Mouse (Mus musculus) heart, embryonic 12.5 days (tissue): ENCODE data around the gene Sh3bgr. TPM values are rescaled to one million over a fixed set of nuclear protein-coding genes. Genes with fewer than 3 reads are reported as not detected.

Source experiments
- ATAC-seq: fragments of 200-750 bp; cut with Nextera tagmentation; 2 replicates; pipeline ENCODE4 v1.8.0; 2017; ENCODE audit warnings: moderate TSS enrichment, moderate library complexity; ENCODE audit not compliant: insufficient number of reproducible peaks, low FRiP score
- H3K27ac ChIP-seq: fragments of 300-500 bp; sonication (generic); 2 replicates; pipeline ENCODE4 v1.5.1; 2016; ENCODE audit warnings: mild to moderate bottlenecking, moderate library complexity; ENCODE audit not compliant: poor library complexity, severe bottlenecking
- H3K27me3 ChIP-seq: fragments of 300-500 bp; sonication (generic); replicated peaks from 2 replicates; pipeline ENCODE4 v1.6.1; 2016; ENCODE audit warnings: mild to moderate bottlenecking, moderate library complexity
- H3K36me3 ChIP-seq: fragments of 300-500 bp; sonication (generic); 2 replicates; pipeline ENCODE4 v1.6.1; 2016; ENCODE audit warnings: mild to moderate bottlenecking, moderate library complexity
- H3K4me1 ChIP-seq: fragments of 300-500 bp; sonication (generic); replicated peaks from 2 replicates; pipeline ENCODE4 v1.6.1; 2016; ENCODE audit warnings: mild to moderate bottlenecking
- H3K4me2 ChIP-seq: fragments of 300-500 bp; sonication (generic); 2 replicates; pipeline ENCODE4 v1.6.1; 2016; ENCODE audit warnings: mild to moderate bottlenecking, moderate library complexity
- H3K4me3 ChIP-seq: fragments of 300-500 bp; sonication (generic); 2 replicates; pipeline ENCODE4 v1.5.1; 2016; ENCODE audit warnings: mild to moderate bottlenecking
- H3K9ac ChIP-seq: fragments of 300-500 bp; sonication (generic); 2 replicates; pipeline ENCODE4 v1.6.1; 2016; ENCODE audit warnings: mild to moderate bottlenecking, moderate library complexity
- H3K9me3 ChIP-seq: fragments of 300-500 bp; sonication (generic); replicated peaks from 2 replicates; pipeline ENCODE4 v1.6.1; 2016; ENCODE audit warnings: mild to moderate bottlenecking, moderate library complexity
- WGBS: fragments of 180-500 bp; shearing (Covaris S2); methylation state at CpG from one replicate; pipeline ENCODE4 v1.1.7; 2016; 5-methylcytosine and 5-hydroxymethylcytosine counted together
- polyA plus RNA-seq: library from polyadenylated mRNA; unstranded; fragments of >200 nt; fragmentation: Nextera tagmentation; extraction: Ambion mirVana; gene quantifications from 2 replicates; pipeline ENCODE4 v1.2.1, GENCODE M21; 2016

Sh3bgr gene
- polyA plus RNA-seq, 1 experiment from 2014 or later, result 626 TPM

- Histone ChIP-seq H3K27ac (no peak within 1 kb of the TSS), H3K4me3 (no peak within 1 kb of the TSS), H3K27me3 (no peaks in the 10 kb centered on the region)
Observed at GRCm38 (mm10) chr16:96235366-96235970, 35.2 kb downstream of the Sh3bgr start, which contains the start of gene B3galt5. Gene B3galt5, plus strand, starts transcription at chr16:96235801.

DNA sequence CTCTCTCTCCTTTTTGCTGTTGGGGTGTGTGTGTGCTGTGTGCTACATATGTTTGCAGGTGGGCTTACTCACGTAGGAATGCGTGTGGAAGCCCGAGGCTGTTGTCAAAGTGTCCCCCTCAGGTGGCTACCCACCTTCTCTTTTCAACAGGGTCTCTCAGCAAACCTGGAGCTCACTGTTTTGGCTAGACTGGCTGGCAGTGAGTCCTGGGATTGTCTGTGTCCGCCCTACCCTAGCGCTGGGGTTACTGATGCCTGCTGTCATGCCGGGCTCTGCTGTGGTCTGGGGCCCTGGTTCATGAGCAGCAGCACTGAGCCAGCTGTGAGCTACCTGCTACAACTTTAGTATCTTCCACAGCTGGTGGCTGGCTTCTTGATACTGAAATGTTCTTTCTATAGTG is 44.2 kb downstream of the Sh3bgr start:
- Histone ChIP-seq H3K9ac (no peak overlapping the region), H3K4me3 (no peak overlapping the region), H3K36me3 (no peaks in the 10 kb centered on the region), H3K9me3 (peaks cover 7% of the 10 kb centered on the region), H3K4me1 (no peaks in the 10 kb centered on the region), H3K4me2 (no peak overlapping the region), H3K27me3 (no peaks in the 10 kb centered on the region), H3K27ac (no peak overlapping the region)
- ATAC-seq, result no peak
- WGBS, result 80% methylated on average over 6 of the region's 6 CpGs

More at GRCm38 (mm10) chr16:96235366-96235970, 35.2 kb downstream of the Sh3bgr start, which contains the start of gene B3galt5:
- H3K4me2 ChIP-seq, result no peak within 1 kb of the TSS
- no peaks in the 10 kb centered on the region for H3K4me1 ChIP-seq
- H3K9ac ChIP-seq, result no peak within 1 kb of the TSS
- no peaks in the 10 kb centered on the region for H3K36me3 ChIP-seq
- 76% methylated on average over 17 of the region's 17 CpGs for WGBS
- ATAC-seq, result no peak
- H3K9me3 ChIP-seq, result no peaks in the 10 kb centered on the region

GRCm38 (mm10) chr16:96249635-96250034 is 49.4 kb downstream of the Sh3bgr start:
- Histone ChIP-seq H3K4me2 (no peak overlapping the region), H3K4me1 (no peaks in the 10 kb centered on the region), H3K27ac (no peak overlapping the region), H3K36me3 (no peaks in the 10 kb centered on the region), H3K27me3 (no peaks in the 10 kb centered on the region), H3K4me3 (no peak overlapping the region), H3K9me3 (peaks cover 7% of the 10 kb centered on the region), H3K9ac (no peak overlapping the region)
- 64% methylated on average over 7 of the region's 7 CpGs for WGBS
- no peak for ATAC-seq

GRCm38 (mm10) chr16:96252146-96252545 is 51.9 kb downstream of the Sh3bgr start:
- WGBS, result 92% methylated on average over 1 of the region's 1 CpGs
- Histone ChIP-seq H3K4me1 (no peaks in the 10 kb centered on the region), H3K27me3 (no peaks in the 10 kb centered on the region), H3K9ac (no peak overlapping the region), H3K9me3 (peaks cover 7% of the 10 kb centered on the region), H3K4me2 (no peak overlapping the region), H3K4me3 (no peak overlapping the region), H3K27ac (no peak overlapping the region), H3K36me3 (no peaks in the 10 kb centered on the region)
- ATAC-seq, result no peak

- no peaks in the 10 kb centered on the region for H3K36me3 ChIP-seq
- ATAC-seq, result no peak
Observed at GRCm38 (mm10) chr16:96258429-96258828, 58.2 kb downstream of the Sh3bgr start.

GRCm38 (mm10) chr16:96271736-96272135 is 71.5 kb downstream of the Sh3bgr start:
- H3K4me3 ChIP-seq, result no peak overlapping the region
- H3K36me3 ChIP-seq, result no peaks in the 10 kb centered on the region
- H3K27ac ChIP-seq, result no peak overlapping the region
- no peaks in the 10 kb centered on the region for H3K4me1 ChIP-seq
- 64% methylated on average over 2 of the region's 2 CpGs for WGBS
- peaks cover 7% of the 10 kb centered on the region; the same call in 1 of the 2 replicates for H3K27me3 ChIP-seq
- H3K4me2 ChIP-seq, result no peak overlapping the region
- ATAC-seq, result no peak
- no peak overlapping the region for H3K9ac ChIP-seq
- H3K9me3 ChIP-seq, result no peaks in the 10 kb centered on the region

More at GRCm38 (mm10) chr16:96258429-96258828, 58.2 kb downstream of the Sh3bgr start:
- Histone ChIP-seq H3K4me2 (no peak overlapping the region), H3K9ac (no peak overlapping the region), H3K27me3 (no peaks in the 10 kb centered on the region), H3K9me3 (no peaks in the 10 kb centered on the region), H3K4me3 (no peak overlapping the region), H3K4me1 (no peaks in the 10 kb centered on the region), H3K27ac (no peak overlapping the region)
- WGBS, result 86% methylated on average over 8 of the region's 8 CpGs

DNA sequence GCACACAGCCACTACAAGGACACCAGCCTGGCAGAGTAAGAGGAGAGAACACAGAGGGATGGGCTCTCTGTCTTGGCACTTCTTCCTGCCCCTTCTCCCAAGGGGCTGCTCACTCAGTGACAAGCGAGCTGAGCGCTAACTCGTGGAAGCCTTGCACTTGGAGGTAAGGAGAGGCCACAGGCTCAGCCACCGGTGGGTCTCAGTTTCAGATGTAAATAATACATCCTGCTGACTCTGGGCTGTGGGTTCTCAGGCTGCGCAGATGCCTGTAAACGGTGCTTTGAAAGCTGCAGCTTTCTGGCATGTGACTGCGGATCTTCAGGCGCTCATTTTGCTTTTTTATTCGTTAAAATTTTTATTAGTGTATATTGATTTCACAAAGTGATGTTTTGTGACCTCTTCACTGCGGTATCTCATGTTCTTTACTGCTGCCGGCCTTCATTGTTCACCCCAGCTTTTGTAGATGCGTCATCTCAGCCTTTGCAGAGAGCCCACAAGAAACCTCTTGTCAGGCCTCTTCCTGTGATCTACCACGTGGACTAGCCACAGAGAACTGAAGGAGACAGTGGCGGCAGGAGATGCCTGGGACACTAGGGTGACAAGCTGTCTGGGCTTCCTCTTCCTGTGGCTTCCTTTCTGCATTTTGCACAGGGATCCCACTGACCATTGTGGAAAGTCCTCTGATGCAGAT is 72.8 kb downstream of the Sh3bgr start:
- Histone ChIP-seq H3K9ac (no peak overlapping the region), H3K36me3 (no peaks in the 10 kb centered on the region), H3K4me3 (no peak overlapping the region), H3K4me1 (no peaks in the 10 kb centered on the region), H3K27me3 (peaks cover 13% of the 10 kb centered on the region), H3K4me2 (no peak overlapping the region), H3K27ac (no peak overlapping the region), H3K9me3 (no peaks in the 10 kb centered on the region)
- no peak for ATAC-seq
- WGBS, result 53% methylated on average over 14 of the region's 14 CpGs

GRCm38 (mm10) chr16:96276596-96276995 is 76.3 kb downstream of the Sh3bgr start:
- no peak overlapping the region for H3K4me3 ChIP-seq

More at GRCm38 (mm10) chr16:96276596-96276995, 76.3 kb downstream of the Sh3bgr start:
- Histone ChIP-seq H3K36me3 (no peaks in the 10 kb centered on the region), H3K9ac (no peak overlapping the region), H3K4me2 (no peak overlapping the region), H3K9me3 (no peaks in the 10 kb centered on the region), H3K4me1 (peaks cover 8% of the 10 kb centered on the region), H3K27me3 (peaks cover 46% of the 10 kb centered on the region), H3K27ac (no peak overlapping the region)
- WGBS, result 44% methylated on average over 3 of the region's 3 CpGs
- no peak for ATAC-seq

Other genes starting within 250 kb of the Sh3bgr start
- 65.7 and 72.8 TPM in 2 replicates for gene Psmg1, start 209.5 kb upstream of the Sh3bgr start, polyA plus RNA-seq
- gene Brwd1, start 117.9 kb upstream of the Sh3bgr start, polyA plus RNA-seq, result 93.7 and 94.1 TPM in 2 replicates
- gene Hmgn1, start 72.7 kb upstream of the Sh3bgr start, polyA plus RNA-seq, result 506 and 568 TPM in 2 replicates
- gene Wrb, start 55.0 kb upstream of the Sh3bgr start, polyA plus RNA-seq, result 83.3 and 85.8 TPM in 2 replicates
- 1.5 and 2.1 TPM in 2 replicates for gene Lca5l, start 8.2 kb upstream of the Sh3bgr start, polyA plus RNA-seq
- 0.05 TPM in 1 of 2 replicates, not detected in the other for gene B3galt5, start 35.4 kb downstream of the Sh3bgr start, polyA plus RNA-seq
- gene Itgb2l, start 243.2 kb downstream of the Sh3bgr start, polyA plus RNA-seq, result not detected in 2 replicates